Mouse (Mus musculus) Patski (cell line): ENCODE results near the gene Pcmt1. TPM values are rescaled to one million over a fixed set of nuclear protein-coding genes. Genes with fewer than 3 reads are reported as not detected.

Source experiments
- ATAC-seq: fragments of 100-300 bp; one replicate; pipeline ENCODE4 v1.8.0; 2021
- CTCF ChIA-PET: fragments of 350-600 bp; sonication (Branson Sonifier 250); formaldehyde crosslinking; loops from one replicate; lab custom pipeline; 2022; ENCODE audit warnings: inconsistent platforms; lab: Charles Lee
- POLR2A ChIA-PET: fragments of 350-600 bp; sonication (Branson Sonifier 250); formaldehyde crosslinking; loops from one replicate; lab custom pipeline; 2022; ENCODE audit warnings: antibody characterized with exemption, inconsistent platforms; lab: Charles Lee
- DNase-seq: peaks from one replicate; pipeline ENCODE4 v3.0.0-alpha.2; 2011; ENCODE audit warnings: low read depth, low spot score
- H3K27me3 ChIP-seq: fragments of 371-371 bp; one replicate; pipeline ENCODE4 v1.5.1; 2021
- CTCF ChIP-seq: fragments of 100-300 bp; IDR thresholded peaks from one replicate; pipeline ENCODE4 v1.5.1; 2021
- in situ Hi-C: fragments of 300-500 bp; cut with MboI; formaldehyde crosslinking; loops from 3 replicates; pipeline ENCODE4 v1.11.1; 2018; ENCODE audit warnings: low pct_unique_long_range_greater_than_20kb, mixed read lengths
- polyA plus RNA-seq: library from polyadenylated mRNA; unstranded; gene quantifications from one replicate; pipeline ENCODE4 v1.2.3, GENCODE M21; 2021

The Pcmt1 gene
- polyA plus RNA-seq, 1 experiment from 2014 or later: 66.8 TPM

DNA sequence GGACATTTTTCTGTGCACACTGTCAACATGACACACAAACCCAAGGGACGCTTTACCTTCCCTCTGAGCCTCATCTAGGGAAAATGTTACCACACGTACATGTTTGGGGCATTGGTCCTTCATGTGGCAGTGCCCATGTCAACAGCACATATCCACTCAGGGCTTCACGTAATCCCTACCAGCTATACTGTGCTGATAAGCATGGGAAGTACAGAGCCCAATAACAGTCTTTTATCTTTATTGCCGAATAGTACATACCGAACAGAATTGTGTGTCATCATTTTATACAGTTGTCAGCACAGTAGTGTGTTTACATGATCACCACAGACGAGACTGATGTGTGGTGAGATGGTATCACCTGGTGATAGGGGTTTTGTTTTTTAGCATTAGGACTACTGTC, 6.0 kb upstream of the Pcmt1 start:
- no peaks in the 10 kb centered on the region for H3K27me3 ChIP-seq
- CTCF ChIA-PET: interaction anchor here (1.1 to 1.8 kb wide), 2 partner anchors 14 to 39 kb away, joined by 3 to 4 read pairs; partner anchors contain the start of gene Katna1
- in situ Hi-C loops: no loop called here
- ATAC-seq (no peak), DNase-seq (no peak)
- TF ChIP-seq CTCF: no peak
- POLR2A ChIA-PET: interaction anchor here (1.1 kb wide), 1 partner anchor 28 kb away, joined by 3 read pairs; no protein-coding TSS in a partner anchor

DNA sequence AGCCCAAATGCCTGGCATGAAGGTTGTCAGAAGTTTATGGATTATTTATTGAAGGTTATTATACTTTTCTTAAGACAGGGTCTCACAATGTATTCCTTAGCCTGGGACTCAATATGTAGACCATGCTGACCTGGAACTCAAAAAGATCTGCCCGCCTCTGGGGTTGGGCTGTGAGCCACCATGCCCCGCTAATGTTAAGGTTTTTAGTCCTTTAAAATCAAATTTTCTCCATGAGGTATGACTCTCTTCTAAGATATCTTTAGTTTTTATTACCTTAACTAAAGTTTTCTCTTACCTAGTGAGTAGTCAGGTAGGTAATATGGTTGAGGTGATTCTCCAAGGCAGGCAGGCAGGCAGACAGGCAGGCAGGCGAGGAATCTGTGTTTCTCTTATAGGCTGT, 1.3 kb upstream of the Pcmt1 start:
- no peaks in the 10 kb centered on the region for H3K27me3 ChIP-seq
- in situ Hi-C loops: no loop called here
- no peak for TF ChIP-seq CTCF
- no peak for ATAC-seq
- POLR2A ChIA-PET: no interaction called here
- CTCF ChIA-PET: no interaction called here
- DNase-seq: no peak

DNA sequence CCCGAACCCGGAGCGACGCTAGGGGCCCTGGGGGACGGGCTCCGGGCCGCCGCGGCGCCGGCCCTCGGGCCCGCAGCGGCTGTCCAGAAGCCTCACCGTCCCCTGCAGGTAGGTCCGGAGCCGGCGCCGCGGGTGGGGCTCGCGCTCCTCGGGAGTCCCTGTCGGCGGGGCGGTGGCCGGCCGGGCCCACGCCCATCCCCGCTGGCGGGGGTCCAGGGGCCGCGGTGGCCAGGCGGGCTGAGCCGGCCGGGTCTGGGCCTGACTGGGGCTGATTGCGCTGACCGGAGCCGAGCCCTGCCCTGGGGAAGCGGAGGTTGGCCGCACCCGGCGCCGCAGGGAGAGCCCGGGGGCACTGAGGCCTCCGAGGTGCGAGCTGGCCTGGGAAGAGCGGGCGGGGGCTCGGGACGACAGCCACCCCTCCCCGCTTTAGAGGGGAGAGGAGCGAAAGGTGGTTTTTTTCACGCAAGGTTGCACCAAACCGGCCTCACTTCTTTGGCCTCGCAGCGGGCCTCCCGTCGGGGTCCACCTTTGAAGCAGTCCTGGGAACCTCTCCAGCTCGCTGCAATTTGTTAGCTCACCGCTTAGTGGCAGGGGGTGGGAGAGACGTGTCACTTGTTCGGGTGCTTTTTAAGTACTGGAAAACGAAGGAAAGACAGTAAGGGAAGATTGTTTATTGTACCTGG, 548 bp upstream of the Pcmt1 start:
- ATAC-seq (peak; percentile 75), DNase-seq (no peak)
- peak; percentile 20 for TF ChIP-seq CTCF
- ChIA-PET CTCF (interaction anchor here (1.9 kb wide), 1 partner anchor 10 kb away, joined by 5 read pairs; no protein-coding TSS in a partner anchor), POLR2A (interaction anchor here (0.7 to 1.6 kb wide), 2 partner anchors 12 to 44 kb away, joined by 3 to 4 read pairs; partner anchors contain the start of gene Katna1)
- in situ Hi-C loops: no loop called here
- no peaks in the 10 kb centered on the region for H3K27me3 ChIP-seq

- in situ Hi-C loops: no loop called here
- CTCF ChIA-PET: no interaction called here
- H3K27me3 ChIP-seq: no peaks in the 10 kb centered on the region
- TF ChIP-seq CTCF: peak; percentile 64
- DNase-seq: no peak
- peak; percentile 57 for ATAC-seq
- POLR2A ChIA-PET: no interaction called here
Measured at GRCm38 (mm10) chr10:7673673-7674072, 7.3 kb downstream of the Pcmt1 start.

- in situ Hi-C loops: no loop called here
- DNase-seq (no peak), ATAC-seq (peak; percentile 77)
- no peaks in the 10 kb centered on the region for H3K27me3 ChIP-seq
- POLR2A ChIA-PET: no interaction called here
- no peak for TF ChIP-seq CTCF
- CTCF ChIA-PET: no interaction called here
Measured at GRCm38 (mm10) chr10:7667342-7667802, 13.6 kb downstream of the Pcmt1 start, which contains the start of gene Nup43. TSS of gene Nup43 (plus strand) at chr10:7667503.

DNA sequence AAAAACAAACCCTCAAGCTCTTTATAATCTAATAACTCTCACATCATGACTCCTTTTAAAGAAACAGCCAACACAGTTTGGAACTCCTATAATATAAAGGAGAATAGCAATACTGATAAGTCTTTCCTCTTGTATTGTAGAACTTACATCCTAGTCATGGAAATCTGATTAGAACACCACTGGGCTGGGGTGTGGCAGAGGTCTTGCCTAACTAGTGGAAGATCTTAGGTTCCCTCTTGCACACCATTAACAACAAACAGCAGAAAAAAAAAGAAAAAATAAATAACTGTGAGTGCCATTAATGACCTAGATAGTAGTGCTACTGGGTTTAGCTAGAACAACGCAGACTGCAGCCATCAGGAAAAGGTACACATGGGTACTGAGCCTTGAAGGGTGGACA, 16.0 kb downstream of the Pcmt1 start:
- in situ Hi-C loops: no loop called here
- CTCF ChIA-PET: no interaction called here

DNA sequence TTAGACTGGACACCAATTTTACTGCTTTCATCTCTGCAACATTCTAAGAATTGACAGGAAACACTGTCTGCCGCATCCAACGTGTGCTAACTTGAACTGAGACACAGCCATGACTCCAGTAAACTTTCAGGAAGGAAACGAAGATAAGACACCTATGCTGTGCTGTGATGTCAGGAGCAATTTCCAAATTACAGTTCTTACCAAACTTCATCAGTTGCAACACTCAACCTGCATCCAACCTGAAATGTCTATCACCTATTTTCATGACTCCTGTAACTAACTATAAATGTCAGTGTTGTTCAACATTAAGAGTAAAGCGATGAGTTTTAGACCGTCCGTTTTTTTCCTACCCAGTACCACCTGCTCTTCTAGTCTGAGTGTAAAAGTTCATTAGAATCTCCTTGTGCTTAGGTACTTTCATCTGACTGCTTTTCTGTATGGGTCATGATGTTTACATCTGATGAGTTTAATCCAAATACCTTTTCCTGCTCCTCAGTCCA, 16.9 kb downstream of the Pcmt1 start:
- ChIA-PET POLR2A (interaction anchor here (0.6 to 0.8 kb wide), 4 partner anchors 8 to 1122 kb away, joined by 3 to 4 read pairs (median 3); no protein-coding TSS in a partner anchor), CTCF (no interaction called here)
- no peaks in the 10 kb centered on the region for H3K27me3 ChIP-seq
- DNase-seq: no peak
- TF ChIP-seq CTCF: no peak
- no peak for ATAC-seq
- in situ Hi-C loops: no loop called here

More for the DNA sequence above, 16.0 kb downstream of the Pcmt1 start:
- POLR2A ChIA-PET: no interaction called here
- TF ChIP-seq CTCF: no peak
- H3K27me3 ChIP-seq: no peaks in the 10 kb centered on the region
- ATAC-seq: no peak
- DNase-seq: no peak

DNA sequence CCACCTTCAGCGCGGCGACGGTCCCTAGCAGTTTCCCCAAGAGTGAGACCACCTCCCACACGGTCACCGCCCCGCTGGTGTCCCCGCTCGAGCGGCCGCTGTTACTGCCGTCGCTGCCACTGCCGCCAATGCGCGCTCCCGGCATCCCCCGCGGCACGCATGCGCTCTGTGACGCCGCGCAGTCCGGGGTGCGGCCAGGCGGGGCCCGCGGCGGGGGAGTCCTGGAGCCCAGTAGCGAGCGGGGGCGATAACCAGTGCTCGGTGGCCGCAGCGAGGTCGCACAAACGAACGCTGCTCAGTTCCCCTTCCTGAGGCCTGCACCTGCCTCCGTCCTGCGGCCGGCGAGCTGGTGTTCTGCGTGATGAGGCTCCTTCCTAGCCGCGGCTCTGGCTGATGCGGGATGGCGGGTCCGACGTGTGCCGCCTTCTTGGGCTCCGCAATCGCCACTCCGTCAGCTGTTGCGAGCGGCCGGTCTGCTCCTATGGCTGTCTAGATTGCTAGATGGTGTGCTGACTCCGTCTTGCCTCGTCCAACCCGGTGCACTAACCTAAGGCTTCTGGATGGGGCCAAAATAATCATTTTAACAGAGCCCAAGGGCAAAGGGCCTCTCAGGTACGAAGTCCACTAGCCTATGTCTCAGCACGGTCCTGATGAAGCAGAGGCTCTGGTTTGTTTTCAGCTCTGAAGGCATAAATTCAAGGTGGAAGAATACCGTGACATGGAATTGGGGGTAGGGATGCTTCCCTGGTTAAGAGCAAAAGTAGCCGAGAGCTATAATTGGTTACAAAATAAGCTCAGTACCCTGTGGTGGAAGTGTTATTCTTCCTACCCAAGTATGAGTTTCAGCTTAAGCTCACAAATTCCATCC, 17.5 kb downstream of the Pcmt1 start:
- in situ Hi-C loops: no loop called here
- no peak for TF ChIP-seq CTCF
- POLR2A ChIA-PET: interaction anchor here (0.5 to 1.5 kb wide), 7 partner anchors 9 to 1123 kb away, joined by 3 to 6 read pairs (median 3); partner anchors contain the start of gene Katna1
- CTCF ChIA-PET: no interaction called here
- peak; percentile 87 for ATAC-seq
- no peaks in the 10 kb centered on the region for H3K27me3 ChIP-seq
- no peak for DNase-seq

DNA sequence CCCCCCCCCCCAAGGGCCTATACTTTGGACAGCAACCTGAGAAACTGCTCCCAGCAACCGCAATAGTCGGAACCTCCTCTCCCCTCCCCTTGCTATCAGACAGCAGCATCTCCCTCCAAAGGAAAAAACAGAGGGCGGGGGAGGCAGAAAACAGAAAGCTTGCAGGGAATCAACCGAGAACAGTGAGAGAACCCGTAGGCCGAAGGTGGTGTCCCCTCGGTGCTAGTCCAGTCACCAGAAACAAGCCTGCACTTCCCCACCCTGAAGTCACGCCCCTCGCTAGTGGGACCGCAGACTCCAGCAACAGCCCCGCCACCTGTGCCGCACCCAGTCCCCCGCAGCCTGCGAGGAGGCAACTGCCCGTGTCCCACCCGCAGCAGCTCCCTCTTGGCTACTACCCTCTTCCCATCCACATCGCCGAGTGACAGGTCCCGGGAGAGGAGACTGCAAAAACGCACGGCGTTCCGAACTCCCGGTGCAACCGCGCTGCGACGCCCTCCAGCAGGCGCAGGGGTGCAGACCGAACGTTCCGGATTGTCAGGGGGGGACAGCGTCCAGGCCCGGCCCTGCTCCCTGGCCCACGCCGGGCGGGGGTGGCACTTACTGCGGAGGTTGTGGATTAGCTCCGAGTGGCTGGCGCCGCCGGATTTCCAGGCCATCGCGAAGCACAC, 18.3 kb downstream of the Pcmt1 start:
- ATAC-seq: peak; percentile 74
- CTCF ChIA-PET: interaction anchor here (0.6 kb wide), 1 partner anchor 550 kb away, joined by 3 read pairs; no protein-coding TSS in a partner anchor
- POLR2A ChIA-PET: interaction anchor here (0.5 to 1.5 kb wide), 3 partner anchors 17 to 747 kb away, joined by 3 to 6 read pairs (median 6); partner anchors contain the start of gene Katna1

GRCm38 (mm10) chr10:7651057-7651456, 29.9 kb downstream of the Pcmt1 start:
- no peak for ATAC-seq
- in situ Hi-C loops: no loop called here
- no peaks in the 10 kb centered on the region for H3K27me3 ChIP-seq
- POLR2A ChIA-PET: no interaction called here
- DNase-seq: no peak
- TF ChIP-seq CTCF: no peak
- CTCF ChIA-PET: interaction anchor here (1.4 to 1.5 kb wide), 2 partner anchors 10 to 22 kb away, joined by 4 read pairs; no protein-coding TSS in a partner anchor

More for the DNA sequence above, 18.3 kb downstream of the Pcmt1 start:
- no peaks in the 10 kb centered on the region for H3K27me3 ChIP-seq
- TF ChIP-seq CTCF: no peak
- no peak for DNase-seq
- in situ Hi-C loops: no loop called here
